Mouse (Mus musculus) stomach, adult 2 months (tissue): ENCODE measurements around the gene Olfr967. TPM values are rescaled to one million over a fixed set of nuclear protein-coding genes. Genes with fewer than 3 reads are reported as not detected.

ENCODE experiments used
- polyA plus RNA-seq: library from polyadenylated mRNA; depleted of rRNA; stranded (reverse); fragments of >200 nt; gene quantifications from 2 replicates; pipeline ENCODE4 v1.2.3, GENCODE M21; 2012; rRNA removed

The Olfr967 gene
- polyA plus RNA-seq = not detected in 2 replicates

DNA sequence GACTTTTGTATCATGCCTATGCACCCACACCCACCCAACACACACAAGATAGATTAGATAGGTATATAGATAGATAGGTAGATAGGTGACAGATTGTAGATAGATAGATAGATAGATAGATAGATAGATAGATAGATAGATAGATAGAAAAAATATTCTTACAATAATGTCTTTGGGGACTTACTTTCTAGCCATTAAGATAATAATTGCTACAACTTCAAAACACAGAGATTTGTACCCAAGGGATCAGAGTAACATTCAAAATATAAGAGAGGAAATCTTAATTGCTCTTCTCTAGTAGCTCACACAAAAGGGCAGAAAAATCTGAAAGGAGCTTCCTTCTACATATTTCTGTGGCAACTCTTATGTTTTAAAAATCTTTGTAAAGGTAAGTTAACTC, at the start of gene Olfr967:
Gene Olfr967 (plus strand): TSS at position 301 of the 400 bp plus-strand sequence.

DNA sequence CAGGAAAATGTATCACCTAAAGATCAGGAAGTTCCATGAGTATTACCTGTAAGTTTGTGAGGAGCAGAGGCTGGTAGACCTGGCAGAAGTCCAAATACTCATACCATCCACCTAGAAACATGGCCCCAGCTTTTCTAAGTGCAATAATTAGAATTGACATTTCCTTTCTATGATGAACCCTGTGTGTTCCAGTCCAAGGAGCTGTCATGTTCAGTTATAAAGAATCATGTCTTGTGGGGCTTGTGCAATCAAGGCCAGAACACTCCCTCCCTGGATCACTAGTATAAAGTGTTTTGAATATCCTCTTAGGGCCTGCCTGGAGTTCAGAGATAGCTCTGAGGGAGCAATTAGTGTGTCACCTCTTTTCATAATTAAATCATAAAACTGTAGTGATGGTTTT, 39.0 kb upstream of the Olfr967 start, which contains the start of gene Olfr149:
Gene Olfr149 (minus strand): TSS at position 101 of the 400 bp plus-strand sequence.

GRCm38 (mm10) chr9:39711053-39711452, 35.0 kb upstream of the Olfr967 start, which contains the start of gene Olfr965:
TSS of gene Olfr965 (plus strand) at chr9:39711353.

DNA sequence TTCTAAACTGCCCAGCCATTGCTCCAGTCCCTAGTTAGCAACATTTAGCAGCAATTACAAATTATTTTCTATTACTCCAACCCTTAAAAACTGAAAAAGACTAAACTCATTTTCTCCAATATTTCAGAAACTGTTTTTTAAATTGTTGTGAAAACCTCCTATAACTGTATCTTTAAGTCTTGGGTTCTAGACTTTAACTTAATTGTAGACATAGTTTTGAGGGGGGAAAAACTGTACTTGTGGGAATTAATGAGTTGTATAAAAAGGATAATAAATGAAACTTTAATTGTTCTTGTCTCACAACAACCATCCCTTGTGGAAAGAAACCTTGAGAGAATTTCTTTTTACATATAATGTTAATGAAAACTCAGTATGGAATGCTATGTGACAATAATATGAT, 15.4 kb upstream of the Olfr967 start, which contains the start of gene Olfr150:
Gene Olfr150 (plus strand): TSS at position 301 of the 400 bp plus-strand sequence.

GRCm38 (mm10) chr9:39783153-39783552, 37.1 kb downstream of the Olfr967 start, which contains the start of gene Olfr968:
TSS of gene Olfr968 (minus strand) at chr9:39783253.

DNA sequence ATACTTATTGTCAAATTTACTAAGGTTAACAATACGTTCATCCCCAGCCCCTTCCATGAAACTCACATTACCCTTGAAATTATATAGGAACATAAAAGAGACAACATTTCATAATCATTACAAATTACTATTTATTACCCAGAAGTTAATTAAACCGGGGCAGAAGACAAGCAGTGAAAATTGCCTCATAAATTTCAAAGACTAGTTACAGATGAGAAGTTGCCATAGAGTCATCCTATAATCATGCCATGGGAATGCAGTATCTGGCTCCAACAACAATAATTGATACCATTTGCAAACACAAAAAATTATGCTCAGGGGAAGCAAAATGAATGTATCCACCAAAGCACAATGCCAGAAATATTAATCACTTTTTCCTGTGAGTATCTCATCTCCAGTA, 44.5 kb downstream of the Olfr967 start, which contains the start of gene Olfr969:
Gene Olfr969 (plus strand): TSS at position 388 of the 400 bp plus-strand sequence.

Other genes with a start within 250 kb of the Olfr967 start
- not detected in 2 replicates for gene Olfr957, start 230.4 kb upstream of the Olfr967 start, polyA plus RNA-seq
- gene Olfr958, start 192.2 kb upstream of the Olfr967 start, polyA plus RNA-seq = not detected in 2 replicates
- gene Olfr959, start 170.7 kb upstream of the Olfr967 start, polyA plus RNA-seq = not detected in 2 replicates
- 0.84 and 3.4 TPM in 2 replicates for gene AW551984, start 141.8 kb upstream of the Olfr967 start, polyA plus RNA-seq
- not detected in 2 replicates for gene Olfr148, start 135.6 kb upstream of the Olfr967 start, polyA plus RNA-seq
- gene Olfr960, start 124.9 kb upstream of the Olfr967 start, polyA plus RNA-seq = not detected in 2 replicates
- not detected in 2 replicates for gene Olfr961, start 101.2 kb upstream of the Olfr967 start, polyA plus RNA-seq
- gene Olfr963, start 79.0 kb upstream of the Olfr967 start, polyA plus RNA-seq = not detected in 2 replicates
- not detected in 2 replicates for gene Olfr149, start 39.1 kb upstream of the Olfr967 start, polyA plus RNA-seq
- gene Olfr965, start 34.9 kb upstream of the Olfr967 start, polyA plus RNA-seq = not detected in 2 replicates
- not detected in 2 replicates for gene Olfr150, start 15.3 kb upstream of the Olfr967 start, polyA plus RNA-seq
- not detected in 2 replicates for gene Olfr968, start 37.0 kb downstream of the Olfr967 start, polyA plus RNA-seq
- gene Olfr969, start 44.7 kb downstream of the Olfr967 start, polyA plus RNA-seq = not detected in 2 replicates
- not detected in 2 replicates for gene Olfr970, start 62.6 kb downstream of the Olfr967 start, polyA plus RNA-seq
- gene Olfr971, start 90.6 kb downstream of the Olfr967 start, polyA plus RNA-seq = not detected in 2 replicates
- not detected in 2 replicates for gene Olfr972, start 120.2 kb downstream of the Olfr967 start, polyA plus RNA-seq
- not detected in 2 replicates for gene Olfr229, start 161.1 kb downstream of the Olfr967 start, polyA plus RNA-seq
- gene Olfr974, start 191.3 kb downstream of the Olfr967 start, polyA plus RNA-seq = not detected in 2 replicates
- gene Olfr975, start 205.8 kb downstream of the Olfr967 start, polyA plus RNA-seq = 0.04 TPM in 1 of 2 replicates, not detected in the other
- gene Olfr976, start 214.9 kb downstream of the Olfr967 start, polyA plus RNA-seq = not detected in 2 replicates
- gene Olfr978, start 245.9 kb downstream of the Olfr967 start, polyA plus RNA-seq = not detected in 2 replicates